Mouse (Mus musculus): Measurements from ENCODE around the gene Qpct. TPM values are rescaled to one million over a fixed set of nuclear protein-coding genes. Genes with fewer than 3 reads are reported as not detected.
"Not testable (repeated sequence)": the region's sequence is repeated elsewhere in the genome, so short reads cannot be mapped to it uniquely, and the experiment has no call there.

Gene Qpct
- polyA plus RNA-seq, 1 experiment: not detected

DNA sequence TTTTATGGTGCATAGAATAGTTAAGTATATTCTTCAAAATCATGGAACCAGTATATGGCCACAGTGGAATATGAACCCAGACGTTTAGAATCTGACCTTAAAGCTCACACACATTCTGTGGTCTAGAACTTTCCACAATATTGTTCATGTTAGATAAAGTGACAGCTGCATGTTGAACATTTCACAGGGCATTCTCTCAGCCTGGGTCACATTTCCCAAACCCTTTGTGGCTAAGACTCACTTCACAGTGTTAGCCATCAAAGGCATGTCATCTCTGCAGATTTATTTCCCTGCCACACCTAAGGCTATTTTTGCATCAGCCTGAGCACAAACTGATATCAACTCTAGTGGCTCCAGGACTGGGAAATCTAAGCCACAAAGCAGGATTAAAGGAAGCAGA is 40.0 kb downstream of the Qpct start:
- no peak overlapping the region for H3K27ac ChIP-seq (ENCODE audit: insufficient read depth, low read depth, low read length)
- no peak overlapping the region for H3K4me3 ChIP-seq (ENCODE audit: insufficient read depth, low read depth, low read length)
- TF ChIP-seq CTCF (IDR thresholded peaks at IDR 0.05; ENCODE audit: insufficient read depth, low read depth, low read length) (no peak), POLR2A (IDR thresholded peaks at IDR 0.05; ENCODE audit: insufficient read depth, low read depth, low read length) (no peak)
- no peaks in the 10 kb centered on the region for H3K4me1 ChIP-seq (ENCODE audit: control insufficient read depth, insufficient read depth, low read length)
- 78% methylated on average over 1 of the region's 1 CpGs for WGBS

DNA sequence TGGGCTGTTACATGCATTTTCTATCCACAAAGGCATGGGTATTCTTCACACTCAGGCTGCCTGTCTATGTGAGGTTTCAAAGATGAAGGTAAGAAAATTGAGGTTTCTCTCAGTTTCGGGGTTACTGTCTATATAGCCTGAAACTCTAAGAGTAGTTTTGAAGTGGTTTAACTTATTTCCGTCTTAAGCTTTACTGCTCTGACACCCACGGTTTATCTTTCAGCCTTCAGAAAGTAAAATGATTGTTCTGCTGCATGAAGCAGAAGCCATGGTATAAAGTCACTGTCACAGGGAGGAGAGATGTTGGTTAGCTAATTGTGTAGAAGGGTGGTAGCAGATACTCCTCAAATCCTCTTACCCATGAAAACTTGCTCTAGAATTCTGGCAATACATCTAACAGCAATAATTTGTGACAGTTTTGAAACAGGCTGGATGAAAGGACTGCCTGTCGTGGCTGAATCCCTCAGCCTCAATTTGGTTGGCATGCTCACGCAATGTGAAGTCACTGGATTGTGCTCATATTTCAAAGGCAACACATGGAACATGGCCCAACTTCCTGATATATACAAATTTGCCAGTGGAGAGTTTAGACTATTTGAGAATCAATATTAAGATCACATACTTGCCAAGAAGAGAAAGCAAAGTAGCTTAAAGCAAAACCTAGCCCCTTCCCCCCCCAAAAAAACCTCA is 41.7 kb downstream of the Qpct start:
- TF ChIP-seq CTCF (IDR thresholded peaks at IDR 0.05; ENCODE audit: insufficient read depth, low read depth, low read length) (no peak), POLR2A (IDR thresholded peaks at IDR 0.05; ENCODE audit: insufficient read depth, low read depth, low read length) (no peak)
- 79% methylated on average over 5 of the region's 5 CpGs for WGBS
- H3K4me1 ChIP-seq (ENCODE audit: control insufficient read depth, insufficient read depth, low read length): no peaks in the 10 kb centered on the region
- H3K4me3 ChIP-seq (ENCODE audit: insufficient read depth, low read depth, low read length): no peak overlapping the region
- no peak overlapping the region for H3K27ac ChIP-seq (ENCODE audit: insufficient read depth, low read depth, low read length)

DNA sequence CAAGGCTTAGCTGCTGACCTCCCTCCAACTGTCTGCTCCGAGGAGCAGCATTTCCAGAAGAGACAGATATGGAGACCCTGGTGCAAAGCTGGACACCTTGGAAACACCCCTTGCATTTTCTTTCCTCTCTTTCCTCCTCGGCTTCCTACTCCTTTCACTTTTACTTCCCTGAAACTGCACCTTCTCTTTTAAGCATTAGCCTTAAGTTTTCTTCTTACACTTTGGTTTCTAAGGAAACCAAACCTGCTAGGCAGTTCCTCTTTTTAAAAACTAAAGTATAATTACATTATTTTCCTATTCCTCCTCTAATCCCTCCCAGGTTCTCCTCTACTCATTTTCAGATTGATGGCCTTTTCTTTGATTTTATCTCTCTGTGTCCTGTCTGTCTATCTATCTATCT is 43.9 kb downstream of the Qpct start:
- TF ChIP-seq POLR2A (IDR thresholded peaks at IDR 0.05; ENCODE audit: insufficient read depth, low read depth, low read length) (no peak), CTCF (IDR thresholded peaks at IDR 0.05; ENCODE audit: insufficient read depth, low read depth, low read length) (no peak)
- Histone ChIP-seq H3K4me3 (ENCODE audit: insufficient read depth, low read depth, low read length) (no peak overlapping the region), H3K27ac (ENCODE audit: insufficient read depth, low read depth, low read length) (no peak overlapping the region), H3K4me1 (ENCODE audit: control insufficient read depth, insufficient read depth, low read length) (peaks cover 2% of the 10 kb centered on the region)
- 74% methylated on average over 2 of the region's 2 CpGs for WGBS

DNA sequence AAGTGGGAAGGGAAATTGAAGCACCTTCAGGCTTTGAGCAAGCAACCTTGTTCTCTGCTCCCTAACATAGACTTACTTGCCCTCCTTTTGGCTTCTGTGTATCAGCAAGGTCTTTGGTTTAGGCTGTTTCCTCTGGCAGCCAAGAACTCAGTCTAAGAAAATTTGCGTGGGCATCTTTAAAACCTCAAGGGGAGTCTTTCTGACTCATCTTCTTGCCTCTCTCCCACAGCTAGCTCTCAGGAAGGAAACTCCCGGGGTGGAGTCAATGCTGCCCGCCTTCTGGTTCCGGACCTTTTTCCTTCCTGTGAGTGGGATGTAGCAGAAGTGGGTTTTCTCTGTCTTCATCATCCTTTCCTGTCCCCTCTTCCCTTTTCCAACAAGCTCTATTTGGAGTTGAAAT is 48.2 kb downstream of the Qpct start:
- TF ChIP-seq POLR2A (IDR thresholded peaks at IDR 0.05; ENCODE audit: insufficient read depth, low read depth, low read length): no peak
- TF ChIP-seq CTCF (IDR thresholded peaks at IDR 0.05; ENCODE audit: insufficient read depth, low read depth, low read length): no peak
- peaks cover 2% of the 10 kb centered on the region for H3K4me1 ChIP-seq (ENCODE audit: control insufficient read depth, insufficient read depth, low read length)
- no peak overlapping the region for H3K4me3 ChIP-seq (ENCODE audit: insufficient read depth, low read depth, low read length)
- WGBS: 41% methylated on average over 4 of the region's 4 CpGs
- H3K27ac ChIP-seq (ENCODE audit: insufficient read depth, low read depth, low read length): 0 out of 2 replicates have a peak overlapping the region, but pooled peaks have one; percentile 67

DNA sequence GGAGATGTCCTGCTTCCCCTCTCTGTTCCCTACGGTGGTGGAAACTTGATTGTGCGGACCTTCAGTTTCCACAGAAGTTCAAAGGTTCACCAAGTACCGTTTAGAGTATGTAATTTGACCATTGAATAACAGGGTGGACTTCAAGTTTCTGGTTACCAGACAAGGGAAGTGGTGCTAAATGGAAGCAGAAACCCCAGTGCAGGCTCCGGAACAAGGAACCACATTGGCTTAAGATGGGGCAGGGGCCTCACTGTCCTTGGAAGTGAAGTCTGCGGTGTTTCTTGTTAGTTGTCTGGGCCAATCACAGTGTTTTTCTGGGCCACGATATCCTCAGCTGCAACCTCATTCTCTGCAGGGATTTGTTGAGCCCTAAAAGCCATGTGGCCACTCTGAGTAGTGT is 56.5 kb downstream of the Qpct start:
- Histone ChIP-seq H3K27ac (ENCODE audit: insufficient read depth, low read depth, low read length) (no peak overlapping the region), H3K4me3 (ENCODE audit: insufficient read depth, low read depth, low read length) (no peak overlapping the region), H3K4me1 (ENCODE audit: control insufficient read depth, insufficient read depth, low read length) (no peaks in the 10 kb centered on the region)
- TF ChIP-seq POLR2A (IDR thresholded peaks at IDR 0.05; ENCODE audit: insufficient read depth, low read depth, low read length) (no peak), CTCF (IDR thresholded peaks at IDR 0.05; ENCODE audit: insufficient read depth, low read depth, low read length) (no peak)
- 83% methylated on average over 6 of the region's 6 CpGs for WGBS

DNA sequence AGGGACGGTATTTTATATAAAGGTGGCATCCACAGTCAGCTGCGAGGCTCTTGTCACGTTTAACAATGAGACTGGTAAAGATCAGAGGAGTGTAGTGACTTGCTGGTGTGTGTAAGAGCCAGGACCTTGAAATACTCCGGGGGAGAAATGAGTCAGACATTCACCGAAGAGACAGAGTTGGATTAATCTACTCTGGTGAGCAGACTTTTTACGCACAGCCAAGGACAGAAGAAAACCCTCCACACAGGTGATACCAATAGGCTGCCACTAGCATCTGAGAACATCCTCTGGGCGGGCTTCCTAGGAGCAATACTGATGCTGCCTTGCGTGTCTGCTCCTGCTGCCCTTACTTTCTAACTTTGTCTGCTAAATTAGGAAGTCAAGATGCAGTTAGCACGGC is 57.9 kb downstream of the Qpct start:
- Histone ChIP-seq H3K4me3 (ENCODE audit: insufficient read depth, low read depth, low read length) (no peak overlapping the region), H3K4me1 (ENCODE audit: control insufficient read depth, insufficient read depth, low read length) (no peaks in the 10 kb centered on the region), H3K27ac (ENCODE audit: insufficient read depth, low read depth, low read length) (no peak overlapping the region)
- 65% methylated on average over 9 of the region's 9 CpGs for WGBS
- TF ChIP-seq POLR2A (IDR thresholded peaks at IDR 0.05; ENCODE audit: insufficient read depth, low read depth, low read length) (no peak), CTCF (IDR thresholded peaks at IDR 0.05; ENCODE audit: insufficient read depth, low read depth, low read length) (no peak)

DNA sequence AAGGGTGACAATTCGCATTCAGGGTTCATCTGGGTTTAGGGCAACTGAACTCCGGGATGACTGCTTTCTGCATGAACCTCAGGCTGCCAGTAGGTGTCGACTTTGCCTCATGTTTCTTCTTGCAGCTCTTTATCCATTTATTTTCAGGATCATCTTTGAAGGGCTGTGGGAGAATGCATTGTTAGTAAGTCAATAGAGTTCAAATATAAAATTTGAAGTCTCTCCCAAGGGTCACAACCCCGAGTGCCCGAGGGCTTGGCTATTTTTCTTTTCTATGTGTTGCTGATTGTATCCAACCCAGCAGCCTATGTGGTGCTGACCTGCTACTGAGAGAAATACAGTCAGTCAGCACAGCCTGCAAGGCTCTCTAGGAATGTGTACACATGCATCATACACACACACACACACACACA is 59.2 kb downstream of the Qpct start:
- H3K27ac ChIP-seq (ENCODE audit: insufficient read depth, low read depth, low read length): no peak overlapping the region
- no peaks in the 10 kb centered on the region for H3K4me1 ChIP-seq (ENCODE audit: control insufficient read depth, insufficient read depth, low read length)
- TF ChIP-seq CTCF (IDR thresholded peaks at IDR 0.05; ENCODE audit: insufficient read depth, low read depth, low read length) (0 out of 2 replicates have a peak, but pooled peaks have one; percentile 13), POLR2A (IDR thresholded peaks at IDR 0.05; ENCODE audit: insufficient read depth, low read depth, low read length) (no peak)
- WGBS: 11% methylated on average over 5 of the region's 5 CpGs
- H3K4me3 ChIP-seq (ENCODE audit: insufficient read depth, low read depth, low read length): no peak overlapping the region

DNA sequence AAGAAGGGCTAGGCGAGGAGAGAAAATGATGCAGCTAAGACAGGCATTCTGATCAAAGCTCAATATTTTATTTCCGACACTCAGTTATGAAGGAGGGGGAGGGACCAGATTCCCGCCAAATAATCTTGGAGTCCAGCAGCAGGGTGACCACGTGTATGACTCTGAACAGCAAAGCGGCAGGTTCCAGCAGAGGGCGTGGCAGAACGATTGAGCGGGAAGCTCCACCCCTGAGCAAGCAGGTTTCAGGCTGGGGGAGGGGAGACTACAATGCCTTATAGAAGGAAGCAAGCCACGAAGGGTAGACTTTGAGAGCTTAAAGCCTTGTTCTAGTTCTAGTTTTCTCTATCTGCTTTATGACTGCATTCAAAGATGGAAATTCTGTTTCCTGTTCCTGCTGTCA is 63.5 kb downstream of the Qpct start:
- WGBS: 68% methylated on average over 9 of the region's 9 CpGs
- H3K4me1 ChIP-seq (ENCODE audit: control insufficient read depth, insufficient read depth, low read length); H3K4me3 ChIP-seq (ENCODE audit: insufficient read depth, low read depth, low read length); H3K27ac ChIP-seq (ENCODE audit: insufficient read depth, low read depth, low read length): not testable (repeated sequence)

DNA sequence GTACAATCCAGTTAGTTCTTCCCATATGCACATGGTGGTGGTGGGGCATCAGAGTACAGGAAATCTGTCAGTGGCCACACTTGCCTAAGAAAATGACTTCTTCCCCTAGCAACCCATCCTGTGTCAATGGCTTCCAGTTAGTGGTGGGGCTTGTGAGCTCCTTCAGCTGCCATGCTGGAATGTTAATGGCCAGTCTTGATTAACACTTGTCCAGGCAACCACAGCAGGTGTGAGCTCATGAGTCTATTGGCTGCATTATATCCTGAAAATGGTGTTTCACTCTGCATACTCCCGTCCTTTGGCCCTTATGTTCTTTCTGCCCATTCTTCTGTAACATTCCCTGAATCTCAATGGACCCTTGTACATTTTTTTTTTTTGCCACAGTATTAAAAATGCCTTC is 67.4 kb downstream of the Qpct start:
- no peak overlapping the region for H3K27ac ChIP-seq (ENCODE audit: insufficient read depth, low read depth, low read length)
- H3K4me3 ChIP-seq (ENCODE audit: insufficient read depth, low read depth, low read length): no peak overlapping the region
- no peaks in the 10 kb centered on the region for H3K4me1 ChIP-seq (ENCODE audit: control insufficient read depth, insufficient read depth, low read length)
- TF ChIP-seq POLR2A (IDR thresholded peaks at IDR 0.05; ENCODE audit: insufficient read depth, low read depth, low read length): no peak
- no peak for TF ChIP-seq CTCF (IDR thresholded peaks at IDR 0.05; ENCODE audit: insufficient read depth, low read depth, low read length)
- 76% methylated on average over 1 of the region's 1 CpGs for WGBS

DNA sequence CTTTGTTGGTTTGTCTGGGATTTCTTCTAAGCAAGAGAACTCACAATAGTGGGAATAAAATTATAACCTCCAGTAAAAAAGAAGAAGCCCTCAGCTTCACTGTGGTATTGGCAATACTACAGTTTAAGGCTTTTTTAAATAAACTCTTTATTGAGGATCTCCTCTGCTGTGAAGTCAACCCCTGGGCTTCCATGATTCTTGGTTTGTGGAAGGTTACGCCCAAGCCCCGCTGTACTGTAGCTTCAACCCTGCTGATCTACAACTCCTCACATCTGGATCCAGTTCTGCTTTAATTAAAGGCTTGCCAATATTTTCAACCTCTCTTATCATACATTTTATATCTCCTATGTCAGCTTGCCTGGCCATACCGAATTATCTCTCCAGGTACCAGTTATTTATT is 68.6 kb downstream of the Qpct start:
- no peak overlapping the region for H3K4me3 ChIP-seq (ENCODE audit: insufficient read depth, low read depth, low read length)
- no peaks in the 10 kb centered on the region for H3K4me1 ChIP-seq (ENCODE audit: control insufficient read depth, insufficient read depth, low read length)
- TF ChIP-seq CTCF (IDR thresholded peaks at IDR 0.05; ENCODE audit: insufficient read depth, low read depth, low read length) (no peak), POLR2A (IDR thresholded peaks at IDR 0.05; ENCODE audit: insufficient read depth, low read depth, low read length) (no peak)
- H3K27ac ChIP-seq (ENCODE audit: insufficient read depth, low read depth, low read length): no peak overlapping the region
- 80% methylated on average over 3 of the region's 3 CpGs for WGBS
